ENCODE assay signal across 12 mouse cellular contexts in the genomic region with DNA sequence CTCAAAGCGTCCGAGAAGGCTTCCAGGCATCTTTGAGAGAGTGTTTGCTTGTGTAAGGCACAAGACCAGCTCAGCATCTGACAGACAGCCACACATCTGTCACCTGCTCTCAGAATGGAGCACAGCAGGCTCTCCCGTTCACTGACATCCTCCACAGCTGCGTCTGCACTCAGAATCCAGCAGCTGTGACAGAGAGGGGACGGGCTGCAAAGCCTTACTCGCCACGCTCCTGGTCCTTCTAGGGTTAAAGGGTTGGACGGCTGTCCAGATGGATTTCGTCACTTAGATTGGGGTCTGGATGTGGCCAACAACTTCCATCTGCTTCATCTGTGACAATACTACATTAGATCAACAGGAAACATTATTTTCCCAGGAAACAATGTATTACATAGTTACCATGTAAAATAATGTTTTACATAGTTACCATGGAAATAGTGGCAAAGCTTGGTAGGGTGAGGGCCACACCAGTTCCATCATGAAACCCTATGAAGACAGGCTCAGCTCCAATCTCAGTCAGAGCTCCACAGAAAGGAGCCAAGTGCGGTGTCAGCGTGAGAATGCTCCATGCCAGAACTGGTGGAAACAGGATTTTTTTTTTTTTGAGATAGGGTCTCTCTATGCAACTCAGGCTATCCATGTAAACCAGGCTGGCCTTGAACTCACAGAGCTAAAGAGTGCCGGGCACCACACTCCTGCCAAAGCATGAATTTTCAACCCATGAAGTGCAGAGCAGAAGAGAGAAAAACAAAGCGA. TPM values are rescaled to one million over a fixed set of nuclear protein-coding genes. Genes with fewer than 3 reads are reported as not detected.
DNase-seq lines count a peak whose midpoint lies in the region; ATAC-seq and TF ChIP-seq lines count a peak whose summit lies in the region.
"Had no signal": no experiment of that assay in that cellular context is flagged by ENCODE, and none has a peak within 500 bp of the region (broad histone marks: within the 10 kb centered on the region; RNA-seq: fewer than 3 reads in every experiment).

No protein-coding gene starts in this region.

- peak; percentile 82 for TF ChIP-seq EP300 in lung, postnatal 0 days (IDR thresholded peaks at IDR 0.05)

- intact Hi-C loops in gastrocnemius, postnatal 14 days (cut with DNase I; ENCODE audit: low total_unique reads), result no loop called here

- H3K9me3 ChIP-seq in lung, embryonic 14.5 days (ENCODE audit: low read depth, low read length), result no peaks in the 10 kb centered on the region
- no peaks in the 10 kb centered on the region for H3K9me3 ChIP-seq in lung, postnatal 0 days (ENCODE audit: low read length)

- H3K27me3 ChIP-seq in lung, embryonic 14.5 days (ENCODE audit: insufficient read depth, low read length), result no peaks in the 10 kb centered on the region
- H3K27me3 ChIP-seq in lung, postnatal 0 days (replicated peaks; ENCODE audit: insufficient read depth, low read length), result no peaks in the 10 kb centered on the region

- H3K36me3 ChIP-seq in lung, embryonic 14.5 days (ENCODE audit: insufficient read depth), result no peaks in the 10 kb centered on the region
- no peaks in the 10 kb centered on the region for H3K36me3 ChIP-seq in lung, postnatal 0 days (ENCODE audit: insufficient read depth, low read length)

- peaks cover 45% of the 10 kb centered on the region for H3K4me1 ChIP-seq in lung, embryonic 14.5 days (ENCODE audit: insufficient read depth)
- peaks cover 13% of the 10 kb centered on the region for H3K4me1 ChIP-seq in lung, postnatal 0 days (ENCODE audit: insufficient read depth, low read depth, low read length)

- peak; percentile 74 for ATAC-seq in lung, embryonic 14.5 days (ENCODE audit: insufficient read depth)
- ATAC-seq in lung, postnatal 0 days, result peak; percentile 70
- ATAC-seq in inflammation-experienced regulatory T-cells, adult 6 months, result no peak
- ATAC-seq: CD4-positive, CD25-positive, alpha-beta regulatory T cell, adult 4 months had no signal

- TF ChIP-seq CTCF in lung, embryonic 14.5 days (IDR thresholded peaks at IDR 0.05; ENCODE audit: low read depth), result no peak
- no peak for TF ChIP-seq CTCF in lung, postnatal 0 days (IDR thresholded peaks at IDR 0.05)

- WGBS in lung, embryonic 14.5 days, result 20% methylated on average over 13 of the region's 13 CpGs
- WGBS in lung, postnatal 0 days, result 31% methylated on average over 13 of the region's 13 CpGs

- no peak overlapping the region for H3K4me3 ChIP-seq in lung, embryonic 14.5 days (ENCODE audit: low read depth, low read length)
- H3K4me3 ChIP-seq in lung, postnatal 0 days (ENCODE audit: low read depth, low read length), result no peak overlapping the region
- H3K4me3 ChIP-seq: erythroblast, embryonic 14.5 days had no signal

- no peak overlapping the region for H3K9ac ChIP-seq in lung, embryonic 14.5 days
- no peak overlapping the region for H3K9ac ChIP-seq in lung, postnatal 0 days (replicated peaks; ENCODE audit: low read depth)

- peak overlapping the region; percentile 5; the same call in 1 of the 2 replicates for H3K4me2 ChIP-seq in lung, embryonic 14.5 days
- H3K4me2 ChIP-seq in lung, postnatal 0 days (replicated peaks; ENCODE audit: low read depth, low read length), result no peak overlapping the region

- H3K27ac ChIP-seq in lung, embryonic 14.5 days (ENCODE audit: low read depth), result peak overlapping the region; percentile 77
- peak overlapping the region; percentile 60 for H3K27ac ChIP-seq in lung, postnatal 0 days (ENCODE audit: low read length)

- DNase-seq in gastrocnemius, postnatal 14 days, result peak; percentile 44
- no peak for DNase-seq in gastrocnemius, postnatal 10 days
- DNase-seq in lung, embryonic 14.5 days, result peak; percentile 94
- no peak for DNase-seq in lung, adult 18-20 months
- DNase-seq in lung, postnatal 0 days (ENCODE audit: low spot score), result peak; percentile 93
- DNase-seq in thymus, postnatal 25 days, result peak; percentile 75
- no peak for DNase-seq in Muller cell, postnatal 12 days (ENCODE audit: inconsistent ontology term)

RNA-seq across cellular contexts. Expression of gene Emc8, which starts 28.2 kb away (rescaled TPM):
- total RNA-seq in gastrocnemius, postnatal 14 days (2021), result 10 to 100 TPM; 25.6 to 34.3 TPM
- total RNA-seq in gastrocnemius, postnatal 10 days (2021), result 10 to 100 TPM; 42.7 to 47.2 TPM
- 289 and 315 TPM in 2 replicates for polyA plus RNA-seq in lung, embryonic 14.5 days (2014; fragmentation: Nextera tagmentation; extraction: Ambion mirVana)
- polyA plus RNA-seq in lung, postnatal 0 days (2015; fragmentation: Nextera tagmentation; extraction: Ambion mirVana), result 131 and 137 TPM in 2 replicates
- 10 to 100 TPM; 41.3 to 90.8 (median 53.1) TPM for polyA plus RNA-seq in inflammation-experienced regulatory T-cells, adult 6 months (2017; shearing (Covaris generic))

RNA-seq across cellular contexts. Expression of gene Cox4i1, which starts 28.6 kb away (rescaled TPM):
- 1,000 to 10,000 TPM; 1,541 to 1,794 TPM for total RNA-seq in gastrocnemius, postnatal 14 days (2021)
- 1,000 to 10,000 TPM; 1,346 to 1,605 TPM for total RNA-seq in gastrocnemius, postnatal 10 days (2021)
- polyA plus RNA-seq in lung, embryonic 14.5 days (2014; fragmentation: Nextera tagmentation; extraction: Ambion mirVana), result 941 and 956 TPM in 2 replicates
- polyA plus RNA-seq in lung, postnatal 0 days (2015; fragmentation: Nextera tagmentation; extraction: Ambion mirVana), result 1,092 and 1,166 TPM in 2 replicates
- 1,000 to 10,000 TPM; 1,064 to 1,179 (median 1,122) TPM for polyA plus RNA-seq in inflammation-experienced regulatory T-cells, adult 6 months (2017; shearing (Covaris generic))

RNA-seq across cellular contexts. Expression of gene Gm27021, which starts 28.7 kb away (rescaled TPM):
- not detected for total RNA-seq in gastrocnemius, postnatal 14 days (2021)
- not detected for total RNA-seq in gastrocnemius, postnatal 10 days (2021)
- 2.6 and 5.0 TPM in 2 replicates for polyA plus RNA-seq in lung, embryonic 14.5 days (2014; fragmentation: Nextera tagmentation; extraction: Ambion mirVana)
- polyA plus RNA-seq in lung, postnatal 0 days (2015; fragmentation: Nextera tagmentation; extraction: Ambion mirVana), result 1.00 and 1.3 TPM in 2 replicates
- under 1 TPM in 1 of 3 experiments, not detected in 2; 0.98 TPM for polyA plus RNA-seq in inflammation-experienced regulatory T-cells, adult 6 months (2017; shearing (Covaris generic))
- total RNA-seq: adrenal gland, postnatal 14 days; monocyte, adult 5-6 weeks had no signal
- polyA plus RNA-seq: CD4-positive, CD25-positive, alpha-beta regulatory T cell, adult 4 months had no signal

RNA-seq across cellular contexts. Expression of gene Irf8, which starts 39.6 kb away (rescaled TPM):
- 1 to 10 TPM; 2.4 to 3.0 TPM for total RNA-seq in gastrocnemius, postnatal 14 days (2021)
- total RNA-seq in gastrocnemius, postnatal 10 days (2021), result 1 to 10 TPM; 2.0 to 2.6 TPM
- 8.5 and 10.1 TPM in 2 replicates for polyA plus RNA-seq in lung, embryonic 14.5 days (2014; fragmentation: Nextera tagmentation; extraction: Ambion mirVana)
- polyA plus RNA-seq in lung, postnatal 0 days (2015; fragmentation: Nextera tagmentation; extraction: Ambion mirVana), result 36.0 and 36.4 TPM in 2 replicates
- 10 to 100 TPM; 14.7 to 24.6 (median 20.5) TPM for polyA plus RNA-seq in inflammation-experienced regulatory T-cells, adult 6 months (2017; shearing (Covaris generic))

RNA-seq across cellular contexts. Expression of gene 1190005I06Rik, which starts 49.1 kb away (rescaled TPM):
- under 1 TPM; 0.59 to 0.84 TPM for total RNA-seq in gastrocnemius, postnatal 14 days (2021)
- 1 to 10 TPM in 1 of 2 experiments, under 1 TPM in 1; 0.65 to 1.3 TPM for total RNA-seq in gastrocnemius, postnatal 10 days (2021)
- polyA plus RNA-seq in lung, embryonic 14.5 days (2014; fragmentation: Nextera tagmentation; extraction: Ambion mirVana), result 3.1 and 5.1 TPM in 2 replicates
- polyA plus RNA-seq in lung, postnatal 0 days (2015; fragmentation: Nextera tagmentation; extraction: Ambion mirVana), result 2.0 and 2.1 TPM in 2 replicates
- 1 to 10 TPM in 1 of 3 experiments, not detected in 2; 1.6 TPM for polyA plus RNA-seq in inflammation-experienced regulatory T-cells, adult 6 months (2017; shearing (Covaris generic))
- total RNA-seq: monocyte, adult 5-6 weeks had no signal

Comparison
In these comparisons a context has a peak if more than half of its experiments do, and no peak if none do; other contexts are left out.
1. DNase-seq: peak in gastrocnemius, postnatal 14 days (single experiment), lung, embryonic 14.5 days (single experiment), lung, postnatal 0 days (single experiment) and thymus, postnatal 25 days (single experiment); none in gastrocnemius, postnatal 10 days (single experiment), lung, adult 18-20 months (0 of 2) and Muller cell, postnatal 12 days (single experiment).